Mouse (Mus musculus) bone marrow macrophage, adult 2 months (primary cell): Measurements from ENCODE around the gene Vpreb1.

Source experiments
- CTCF ChIP-seq: IDR thresholded peaks from 2 replicates; pipeline ENCODE4 v1.5.1; 2012; ENCODE audit warnings: low read depth, mild to moderate bottlenecking, low read length, moderate library complexity
- POLR2A ChIP-seq: IDR thresholded peaks from 2 replicates; pipeline ENCODE4 v1.6.1; 2012; ENCODE audit warnings: mild to moderate bottlenecking, low read depth, low read length, borderline replicate concordance

- no peak for TF ChIP-seq POLR2A
- TF ChIP-seq CTCF = no peak
These were observed 31.7 kb upstream of the Vpreb1 start for GRCm38 (mm10) chr16:16902329-16902728.
